Mouse (Mus musculus): ENCODE measurements around the gene Pknox1. TPM values are rescaled to one million over a fixed set of nuclear protein-coding genes. Genes with fewer than 3 reads are reported as not detected.

Gene Pknox1
- polyA plus RNA-seq (2012; rRNA removed), result 22.9 and 26.8 TPM in 2 replicates

DNA sequence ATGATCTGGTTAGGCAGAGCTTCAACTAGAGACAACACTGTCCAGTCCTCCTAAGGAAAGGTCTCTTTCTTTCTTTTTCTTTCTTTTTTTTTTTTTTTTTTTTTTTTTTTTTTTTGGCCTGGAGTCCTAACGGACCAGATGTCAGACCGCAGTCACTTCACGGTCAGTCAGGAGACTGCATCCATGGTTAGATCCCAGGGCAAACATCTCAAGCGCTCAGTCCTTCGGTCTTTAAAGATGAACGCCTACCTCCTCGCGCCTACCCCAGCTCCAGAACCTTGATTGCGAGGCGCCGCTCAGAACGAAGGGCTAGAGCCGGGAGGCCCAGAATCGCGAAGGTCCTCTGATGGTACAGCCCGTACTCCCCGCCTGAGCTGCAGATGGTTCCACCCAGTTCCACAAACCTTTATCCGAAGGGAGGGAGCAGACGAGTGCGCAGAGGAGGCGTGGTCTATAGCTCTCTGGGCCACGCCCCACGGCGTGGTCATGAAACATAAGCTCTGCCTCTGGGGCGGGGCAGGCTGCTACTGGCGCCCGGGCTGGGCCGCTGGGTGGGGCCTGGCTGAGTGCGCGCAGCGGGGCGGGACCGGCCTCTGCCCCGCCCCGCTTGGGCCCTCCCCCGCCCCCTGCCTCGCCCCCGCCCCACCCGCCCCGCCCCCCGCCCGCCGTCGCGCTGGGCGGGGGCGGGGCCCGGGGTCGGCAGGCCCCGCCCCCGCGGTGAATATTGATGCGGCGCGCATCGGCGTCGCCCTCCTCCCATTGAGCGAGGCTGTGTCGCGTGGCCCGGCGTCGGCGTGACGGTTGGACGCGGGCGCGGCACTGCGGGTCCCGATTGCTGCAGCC is at the start of gene Pknox1:
TSS of gene Pknox1 (plus strand) at position 720 of the 843 bp plus-strand sequence.
- peak; percentile 95 for DNase-seq
- H3K4me1 ChIP-seq (ENCODE audit: control insufficient read depth, insufficient read depth, low read length), result peaks cover 21% of the 10 kb centered on the region
- under 1% methylated on average over 50 of the region's 72 CpGs for WGBS
- peak within 1 kb of the TSS; percentile 88 for H3K4me3 ChIP-seq (replicated peaks; ENCODE audit: extremely low read depth, low read depth, low read length)
- TF ChIP-seq CTCF (IDR thresholded peaks at IDR 0.05; ENCODE audit: insufficient read depth, low read length) (no peak), POLR2A (IDR thresholded peaks at IDR 0.05; ENCODE audit: borderline replicate concordance, extremely low read depth, low read depth, low read length) (peak; percentile 89; the same call in 1 of the 2 replicates)

DNA sequence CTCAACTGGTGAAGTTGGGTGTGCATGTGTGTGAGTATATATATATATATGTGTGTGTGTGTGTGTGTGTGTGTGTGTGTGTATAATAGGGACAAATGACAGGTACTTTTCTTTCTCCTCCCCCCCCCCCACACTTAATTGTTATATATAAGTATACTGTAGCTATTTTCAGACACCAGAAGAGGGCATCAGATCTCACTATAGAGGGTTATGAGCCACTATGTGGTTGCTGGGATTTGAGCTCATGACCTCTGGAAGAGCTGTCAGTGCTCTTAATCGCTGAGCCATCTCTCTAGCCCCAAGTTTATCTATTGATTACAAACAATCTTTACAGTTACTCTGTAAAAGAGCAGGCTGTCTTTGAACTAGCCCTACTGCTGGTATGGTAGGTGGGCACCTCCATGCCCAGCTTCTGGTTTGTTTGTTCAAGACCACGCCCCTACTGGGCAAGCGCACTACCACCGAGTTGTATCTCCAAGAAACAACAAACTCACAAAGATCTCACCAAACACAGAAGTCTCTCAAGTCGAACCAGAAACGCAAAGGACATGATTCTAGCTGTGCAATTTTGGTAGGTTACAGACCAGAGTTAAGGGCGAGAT is 45.1 kb upstream of the Pknox1 start:
- TF ChIP-seq CTCF (IDR thresholded peaks at IDR 0.05; ENCODE audit: insufficient read depth, low read length), result no peak
- no peaks in the 10 kb centered on the region; the same call in 1 of the 2 replicates for H3K4me1 ChIP-seq (ENCODE audit: control insufficient read depth, insufficient read depth, low read length)
- DNase-seq, result no peak
- WGBS, result 3% methylated on average over 7 of the region's 7 CpGs
- H3K4me3 ChIP-seq (replicated peaks; ENCODE audit: extremely low read depth, low read depth, low read length), result peak overlapping the region; percentile 60

DNA sequence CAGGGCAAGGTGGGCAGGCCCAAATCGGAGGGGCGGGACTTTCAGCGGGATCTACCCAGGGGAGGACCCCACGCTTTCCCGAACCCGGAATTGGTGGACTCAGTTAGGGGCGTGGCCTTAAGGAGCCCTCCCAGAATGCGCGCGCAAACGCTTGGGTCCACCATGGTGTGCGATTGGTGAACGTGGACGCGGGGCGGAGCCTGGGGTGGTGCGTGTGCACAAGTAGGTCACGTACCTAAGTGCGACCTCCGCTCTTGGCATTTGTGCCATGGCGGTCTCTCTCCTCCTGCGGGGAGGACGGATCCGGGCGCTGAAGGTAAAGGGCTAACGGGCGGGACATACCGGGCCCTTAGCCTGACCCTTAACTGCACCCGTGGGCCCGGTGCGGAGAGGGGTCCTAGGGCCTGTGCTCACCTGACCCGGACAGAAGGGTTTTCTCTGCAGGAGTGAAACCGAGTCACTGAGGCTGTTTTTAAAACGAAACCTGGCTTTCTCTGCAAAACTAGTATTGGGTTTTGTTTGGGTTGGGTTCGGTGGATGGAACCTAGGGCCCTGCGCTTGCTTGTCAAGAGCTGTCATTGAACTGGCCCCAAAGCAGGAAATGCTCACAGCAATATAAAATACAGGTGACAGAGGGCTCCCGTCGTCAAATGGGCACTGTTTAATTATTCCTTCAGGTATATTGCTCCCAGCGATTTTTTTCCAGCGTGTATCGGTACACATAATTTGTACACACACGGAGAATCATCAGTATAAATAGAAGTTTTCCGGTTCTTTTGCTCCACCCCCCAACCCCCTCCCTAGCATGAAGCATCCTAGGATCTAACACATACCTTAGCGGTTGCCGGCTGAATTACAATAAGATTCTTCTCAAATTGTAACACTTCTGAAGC is 44.3 kb upstream of the Pknox1 start, which contains the start of the genes Wdr4 and Ndufv3:
TSS of gene Wdr4 (minus strand) at position 35 of the 893 bp plus-strand sequence.
TSS of gene Ndufv3 (plus strand) at position 170 of the 893 bp plus-strand sequence.
- peak; percentile 97; the same call in 1 of the 2 replicates for TF ChIP-seq POLR2A (IDR thresholded peaks at IDR 0.05; ENCODE audit: borderline replicate concordance, extremely low read depth, low read depth, low read length)
- TF ChIP-seq CTCF (IDR thresholded peaks at IDR 0.05; ENCODE audit: insufficient read depth, low read length), result no peak
- Histone ChIP-seq H3K4me3 (replicated peaks; ENCODE audit: extremely low read depth, low read depth, low read length) (peak within 1 kb of the TSS; percentile 83), H3K4me1 (ENCODE audit: control insufficient read depth, insufficient read depth, low read length) (no peaks in the 10 kb centered on the region; the same call in 1 of the 2 replicates)
- under 1% methylated on average over 45 of the region's 45 CpGs for WGBS
- DNase-seq, result peak; percentile 98

DNA sequence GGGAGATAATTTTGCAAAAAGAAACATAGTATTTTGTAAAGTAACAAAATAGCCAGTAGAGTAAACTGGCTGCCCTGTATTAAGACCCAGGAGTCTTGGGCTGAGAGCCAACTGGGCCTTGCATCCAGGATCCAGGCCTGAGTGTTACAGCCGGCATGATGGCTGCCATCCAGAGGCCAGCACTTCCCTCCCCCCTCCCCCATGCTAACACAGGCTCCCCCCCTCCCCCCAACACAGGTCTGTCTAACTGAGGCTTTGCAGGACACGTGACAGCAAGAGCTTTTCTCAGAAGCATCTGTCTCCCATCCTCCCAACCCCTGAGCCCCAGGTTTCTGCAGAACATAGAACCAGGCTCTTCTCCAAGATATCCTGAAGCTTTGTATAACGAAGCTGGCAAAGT is 43.6 kb upstream of the Pknox1 start:
- DNase-seq, result no peak
- 18% methylated on average over 3 of the region's 3 CpGs for WGBS
- TF ChIP-seq CTCF (IDR thresholded peaks at IDR 0.05; ENCODE audit: insufficient read depth, low read length), result no peak
- no peak for TF ChIP-seq POLR2A (IDR thresholded peaks at IDR 0.05; ENCODE audit: borderline replicate concordance, extremely low read depth, low read depth, low read length)
- Histone ChIP-seq H3K4me3 (replicated peaks; ENCODE audit: extremely low read depth, low read depth, low read length) (peak overlapping the region; percentile 13), H3K4me1 (ENCODE audit: control insufficient read depth, insufficient read depth, low read length) (no peaks in the 10 kb centered on the region; the same call in 1 of the 2 replicates)

DNA sequence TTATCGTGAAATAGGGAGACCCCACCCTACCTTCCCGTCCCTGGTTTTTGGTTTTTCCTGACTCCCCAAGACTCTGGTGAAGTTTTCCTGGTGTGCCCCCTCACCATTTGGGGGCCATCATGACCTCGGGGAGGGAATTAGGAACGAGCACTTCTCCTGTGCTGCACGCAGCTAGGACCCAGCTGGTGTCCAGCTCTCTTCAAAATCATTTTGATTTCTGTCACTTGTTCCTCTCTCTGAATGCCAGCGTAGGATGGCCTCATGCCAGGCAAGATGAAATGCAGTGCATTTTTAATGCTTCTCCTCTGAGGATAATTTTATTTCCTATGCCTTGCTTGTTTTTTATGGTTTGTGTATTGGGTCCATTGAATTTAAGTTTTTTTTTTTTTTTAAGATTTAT is 42.6 kb upstream of the Pknox1 start:
- Histone ChIP-seq H3K4me1 (ENCODE audit: control insufficient read depth, insufficient read depth, low read length) (no peaks in the 10 kb centered on the region; the same call in 1 of the 2 replicates), H3K4me3 (replicated peaks; ENCODE audit: extremely low read depth, low read depth, low read length) (no peak overlapping the region)
- TF ChIP-seq CTCF (IDR thresholded peaks at IDR 0.05; ENCODE audit: insufficient read depth, low read length), result no peak
- TF ChIP-seq POLR2A (IDR thresholded peaks at IDR 0.05; ENCODE audit: borderline replicate concordance, extremely low read depth, low read depth, low read length), result no peak
- 82% methylated on average over 6 of the region's 6 CpGs for WGBS
- no peak for DNase-seq

DNA sequence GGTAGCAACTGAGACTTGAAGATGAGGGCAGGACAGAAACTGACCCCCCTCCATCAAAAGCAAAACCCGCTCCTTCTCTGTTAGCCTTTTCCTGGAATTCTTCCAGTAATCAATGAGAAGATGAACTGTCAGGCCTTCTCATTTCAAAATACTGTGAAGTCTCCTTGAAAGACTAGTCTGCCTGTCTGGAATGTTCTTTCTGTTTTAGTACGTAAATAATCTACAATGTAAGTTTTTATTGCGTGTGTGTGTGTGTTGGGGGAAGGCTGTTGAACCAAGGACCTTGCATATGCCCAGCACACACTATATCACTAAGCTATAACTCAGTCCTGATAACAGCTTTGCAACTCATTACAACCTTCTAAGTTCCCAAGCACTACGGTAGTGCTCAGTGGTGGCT is 39.4 kb upstream of the Pknox1 start:
- no peak overlapping the region for H3K4me3 ChIP-seq (replicated peaks; ENCODE audit: extremely low read depth, low read depth, low read length)
- DNase-seq, result no peak
- 88% methylated on average over 4 of the region's 4 CpGs for WGBS
- H3K4me1 ChIP-seq (ENCODE audit: control insufficient read depth, insufficient read depth, low read length), result no peaks in the 10 kb centered on the region; the same call in 1 of the 2 replicates
- TF ChIP-seq POLR2A (IDR thresholded peaks at IDR 0.05; ENCODE audit: borderline replicate concordance, extremely low read depth, low read depth, low read length), result no peak
- TF ChIP-seq CTCF (IDR thresholded peaks at IDR 0.05; ENCODE audit: insufficient read depth, low read length), result no peak

DNA sequence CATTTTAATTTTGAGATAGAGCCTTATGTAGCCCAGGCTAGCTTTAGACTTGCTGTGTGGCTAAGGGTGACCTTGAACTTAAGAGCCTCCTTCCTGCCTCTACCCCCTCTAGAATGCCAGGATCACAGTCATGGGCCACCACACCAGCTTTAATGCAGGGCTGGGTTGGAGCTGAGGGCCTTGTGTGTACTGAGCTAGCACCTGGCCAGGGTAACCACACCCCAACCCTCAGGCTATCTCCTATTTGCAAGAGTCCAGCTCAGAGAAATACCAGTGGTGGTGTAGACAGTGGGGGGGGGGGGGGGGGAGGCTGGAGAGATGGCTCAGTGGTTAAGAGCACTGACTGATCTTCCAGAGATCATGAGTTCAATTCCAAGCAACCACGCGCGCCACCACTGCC is 38.7 kb upstream of the Pknox1 start:
- 100% methylated on average over 3 of the region's 3 CpGs for WGBS
- no peak overlapping the region for H3K4me3 ChIP-seq (replicated peaks; ENCODE audit: extremely low read depth, low read depth, low read length)
- TF ChIP-seq CTCF (IDR thresholded peaks at IDR 0.05; ENCODE audit: insufficient read depth, low read length) (no peak), POLR2A (IDR thresholded peaks at IDR 0.05; ENCODE audit: borderline replicate concordance, extremely low read depth, low read depth, low read length) (no peak)
- DNase-seq, result no peak
- H3K4me1 ChIP-seq (ENCODE audit: control insufficient read depth, insufficient read depth, low read length), result no peaks in the 10 kb centered on the region; the same call in 1 of the 2 replicates

DNA sequence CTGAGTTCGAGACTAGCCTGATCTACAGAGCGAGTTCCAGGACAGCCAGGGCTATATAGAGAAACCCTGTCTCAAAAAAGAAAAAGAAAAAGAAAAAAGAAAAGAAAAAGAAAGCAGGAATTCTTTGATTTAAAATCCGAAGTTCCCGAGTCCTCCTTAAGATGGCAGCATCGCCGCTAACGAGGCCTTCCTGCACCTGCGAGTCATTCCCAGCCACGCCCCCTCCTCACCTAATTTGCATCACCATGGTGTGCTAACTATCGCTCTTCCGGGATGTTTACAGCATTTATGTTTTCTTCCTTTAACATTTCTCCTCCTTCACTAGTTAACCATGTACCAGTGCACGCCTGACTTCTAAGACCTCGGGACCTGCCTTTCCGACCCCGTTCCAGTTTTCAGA is 35.2 kb upstream of the Pknox1 start:
- H3K4me3 ChIP-seq (replicated peaks; ENCODE audit: extremely low read depth, low read depth, low read length), result no peak overlapping the region
- TF ChIP-seq POLR2A (IDR thresholded peaks at IDR 0.05; ENCODE audit: borderline replicate concordance, extremely low read depth, low read depth, low read length), result no peak
- TF ChIP-seq CTCF (IDR thresholded peaks at IDR 0.05; ENCODE audit: insufficient read depth, low read length), result peak; percentile 49; the same call in 1 of the 2 replicates
- H3K4me1 ChIP-seq (ENCODE audit: control insufficient read depth, insufficient read depth, low read length), result no peaks in the 10 kb centered on the region
- WGBS, result 44% methylated on average over 15 of the region's 15 CpGs
- peak; percentile 31 for DNase-seq
